Mouse (Mus musculus): ENCODE results near the gene Camta2. TPM values are rescaled to one million over a fixed set of nuclear protein-coding genes. Genes with fewer than 3 reads are reported as not detected.

The Camta2 gene
- polyA plus RNA-seq, 1 experiment from 2014 or later = 10.8 TPM

GRCm38 (mm10) chr11:70700613-70701012 is 12.7 kb upstream of the Camta2 start:
- no peaks in the 10 kb centered on the region for H3K9me3 ChIP-seq (ENCODE audit: control insufficient read depth, low read length)
- DNase-seq (ENCODE audit: low spot score) (peak; percentile 78), ATAC-seq (replicated peaks; ENCODE audit: low FRiP score) (peak; percentile 32)
- H3K36me3 ChIP-seq (ENCODE audit: control insufficient read depth, insufficient read depth, low read length) = peaks cover 4% of the 10 kb centered on the region; the same call in 1 of the 2 replicates
- peak overlapping the region; percentile 86 for H3K9ac ChIP-seq (ENCODE audit: low read length)
- no peaks in the 10 kb centered on the region for H3K27me3 ChIP-seq (ENCODE audit: control insufficient read depth, insufficient read depth, low read length)
- peak overlapping the region; percentile 76 for H3K4me2 ChIP-seq (ENCODE audit: low read depth, low read length, severe bottlenecking)
- 1% methylated on average over 34 of the region's 34 CpGs for whole genome bisulfite sequencing
- peaks cover 9% of the 10 kb centered on the region; the same call in 1 of the 2 replicates for H3K4me1 ChIP-seq (replicated peaks; ENCODE audit: control insufficient read depth, insufficient read depth, low read length)
- H3K27ac ChIP-seq (ENCODE audit: low read depth, low read length) = peak overlapping the region; percentile 70
- H3K4me3 ChIP-seq (ENCODE audit: low read depth, low read length) = peak overlapping the region; percentile 91

DNA sequence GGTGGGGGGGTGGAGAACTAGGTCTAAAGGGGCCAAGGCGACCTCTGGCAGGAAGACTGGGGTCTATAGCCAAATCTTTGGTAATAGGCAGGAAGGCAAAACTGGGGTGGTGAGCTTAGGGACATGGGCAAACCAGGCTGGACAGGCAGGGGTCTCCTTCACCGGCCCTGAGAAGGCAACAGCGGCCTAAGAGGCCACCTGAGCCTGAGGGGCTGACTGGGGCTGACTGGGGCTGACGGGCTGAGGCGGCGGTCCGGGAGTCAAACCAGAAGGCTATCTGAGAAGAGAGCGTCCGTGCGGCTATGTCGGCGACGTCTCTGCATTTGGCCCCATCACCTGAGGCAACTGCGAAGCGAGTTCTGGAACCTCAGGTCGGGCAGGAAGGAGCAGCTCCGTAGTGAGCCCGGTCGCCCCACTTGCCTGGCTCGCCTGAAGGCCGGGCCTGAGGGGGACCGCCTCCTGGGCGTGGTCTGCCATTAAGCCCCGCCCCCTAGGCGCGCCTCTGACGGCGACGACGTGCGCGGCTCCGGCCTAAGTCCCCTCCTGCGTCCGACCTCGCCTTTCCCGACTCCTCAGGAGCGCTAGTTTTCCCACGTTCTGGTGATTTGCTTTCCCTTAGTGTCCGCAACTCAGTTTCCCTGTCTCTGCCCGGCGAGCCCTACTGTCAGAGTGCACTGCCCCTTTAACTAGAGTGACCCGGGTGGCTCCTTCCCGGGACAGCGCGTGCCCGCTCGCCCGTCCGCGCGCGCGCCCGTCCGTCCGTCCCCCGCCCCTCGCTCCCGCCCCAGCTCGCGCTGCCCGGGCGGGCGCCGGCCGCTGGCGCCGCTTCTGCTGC is 12.0 kb upstream of the Camta2 start, which contains the start of the genes Inca1 and Kif1c:
TSS of gene Inca1 (minus strand) at position 434 of the 835 bp plus-strand sequence.
TSS of gene Kif1c (plus strand) at position 827 of the 835 bp plus-strand sequence.
- peak; percentile 93 for ATAC-seq (replicated peaks; ENCODE audit: low FRiP score)
- Histone ChIP-seq H3K4me3 (ENCODE audit: low read depth, low read length) (peak within 1 kb of the TSS; percentile 91), H3K36me3 (ENCODE audit: control insufficient read depth, insufficient read depth, low read length) (peaks cover 2% of the 10 kb centered on the region; the same call in 1 of the 2 replicates), H3K4me2 (ENCODE audit: low read depth, low read length, severe bottlenecking) (peak within 1 kb of the TSS; percentile 76), H3K9me3 (ENCODE audit: control insufficient read depth, low read length) (no peaks in the 10 kb centered on the region), H3K27ac (ENCODE audit: low read depth, low read length) (peak within 1 kb of the TSS; percentile 70), H3K27me3 (ENCODE audit: control insufficient read depth, insufficient read depth, low read length) (no peaks in the 10 kb centered on the region), H3K9ac (ENCODE audit: low read length) (peak within 1 kb of the TSS; percentile 86), H3K4me1 (replicated peaks; ENCODE audit: control insufficient read depth, insufficient read depth, low read length) (peaks cover 9% of the 10 kb centered on the region; the same call in 1 of the 2 replicates)
- peak; percentile 96 for DNase-seq (ENCODE audit: low spot score)
- 1% methylated on average over 69 of the region's 69 CpGs for WGBS

GRCm38 (mm10) chr11:70699051-70699450 is 11.1 kb upstream of the Camta2 start:
- H3K27me3 ChIP-seq (ENCODE audit: control insufficient read depth, insufficient read depth, low read length) = no peaks in the 10 kb centered on the region
- DNase-seq (ENCODE audit: low spot score) (peak; percentile 10), ATAC-seq (replicated peaks; ENCODE audit: low FRiP score) (no peak)
- H3K4me2 ChIP-seq (ENCODE audit: low read depth, low read length, severe bottlenecking) = no peak overlapping the region
- H3K27ac ChIP-seq (ENCODE audit: low read depth, low read length) = no peak overlapping the region
- H3K4me1 ChIP-seq (replicated peaks; ENCODE audit: control insufficient read depth, insufficient read depth, low read length) = peaks cover 9% of the 10 kb centered on the region; the same call in 1 of the 2 replicates
- H3K4me3 ChIP-seq (ENCODE audit: low read depth, low read length) = no peak overlapping the region
- WGBS = 75% methylated on average over 2 of the region's 2 CpGs
- no peaks in the 10 kb centered on the region; the same call in 1 of the 2 replicates for H3K36me3 ChIP-seq (ENCODE audit: control insufficient read depth, insufficient read depth, low read length)
- no peaks in the 10 kb centered on the region for H3K9me3 ChIP-seq (ENCODE audit: control insufficient read depth, low read length)
- no peak overlapping the region for H3K9ac ChIP-seq (ENCODE audit: low read length)

DNA sequence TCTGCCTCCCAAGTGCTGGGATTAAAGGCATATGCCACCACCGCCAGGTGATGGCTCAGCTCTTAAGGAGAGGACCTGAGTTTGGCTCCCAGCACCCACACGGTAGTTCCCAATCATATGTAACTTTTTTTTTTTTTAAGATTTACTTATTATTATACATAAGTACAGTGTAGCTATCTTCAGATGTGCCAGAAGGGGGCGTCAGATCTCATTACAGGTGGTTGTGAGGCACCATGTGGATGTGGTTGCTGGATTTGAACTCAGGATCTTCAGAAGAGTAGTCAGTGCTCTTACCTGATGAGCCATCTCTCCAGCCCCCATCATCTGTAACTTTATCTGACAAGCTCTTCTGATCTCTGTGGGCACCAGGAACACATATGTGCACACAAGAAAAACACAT is 9.5 kb upstream of the Camta2 start:
- 66% methylated on average over 3 of the region's 3 CpGs for WGBS
- no peaks in the 10 kb centered on the region for H3K27me3 ChIP-seq (ENCODE audit: control insufficient read depth, insufficient read depth, low read length)

DNA sequence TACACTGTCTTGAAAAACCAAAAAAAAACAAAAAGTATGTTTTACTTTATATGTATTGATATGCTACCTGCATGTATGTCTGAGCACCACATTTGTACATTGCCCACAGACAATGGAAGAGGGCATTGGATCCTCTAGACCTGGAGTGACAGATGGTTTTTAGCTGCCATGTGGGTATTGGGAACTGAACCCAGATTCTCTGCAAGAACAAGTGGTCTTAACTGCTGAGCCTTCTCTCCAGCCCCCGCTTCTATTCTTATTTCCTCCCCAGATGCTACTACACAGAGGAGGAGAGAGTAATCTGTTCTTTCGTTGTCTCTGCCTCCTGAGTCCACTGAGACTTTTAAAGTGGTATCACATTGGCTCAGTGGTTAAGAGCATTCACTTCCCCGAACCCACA is 5.6 kb upstream of the Camta2 start:
- H3K9me3 ChIP-seq (ENCODE audit: control insufficient read depth, low read length) = no peaks in the 10 kb centered on the region
- H3K27me3 ChIP-seq (ENCODE audit: control insufficient read depth, insufficient read depth, low read length) = no peaks in the 10 kb centered on the region
- no peak overlapping the region for H3K9ac ChIP-seq (ENCODE audit: low read length)
- H3K4me1 ChIP-seq (replicated peaks; ENCODE audit: control insufficient read depth, insufficient read depth, low read length) = peaks cover 3% of the 10 kb centered on the region
- no peak for DNase-seq (ENCODE audit: low spot score)
- no peak overlapping the region for H3K27ac ChIP-seq (ENCODE audit: low read depth, low read length)
- H3K36me3 ChIP-seq (ENCODE audit: control insufficient read depth, insufficient read depth, low read length) = no peaks in the 10 kb centered on the region
- WGBS = 72% methylated on average over 3 of the region's 3 CpGs
- no peak overlapping the region for H3K4me3 ChIP-seq (ENCODE audit: low read depth, low read length)
- ATAC-seq (replicated peaks; ENCODE audit: low FRiP score) = no peak
- no peak overlapping the region for H3K4me2 ChIP-seq (ENCODE audit: low read depth, low read length, severe bottlenecking)

More for the DNA sequence above, 9.5 kb upstream of the Camta2 start:
- ATAC-seq (replicated peaks; ENCODE audit: low FRiP score) (no peak), DNase-seq (ENCODE audit: low spot score) (no peak)
- Histone ChIP-seq H3K4me1 (replicated peaks; ENCODE audit: control insufficient read depth, insufficient read depth, low read length) (peaks cover 9% of the 10 kb centered on the region; the same call in 1 of the 2 replicates), H3K36me3 (ENCODE audit: control insufficient read depth, insufficient read depth, low read length) (no peaks in the 10 kb centered on the region), H3K4me2 (ENCODE audit: low read depth, low read length, severe bottlenecking) (no peak overlapping the region), H3K9me3 (ENCODE audit: control insufficient read depth, low read length) (no peaks in the 10 kb centered on the region), H3K9ac (ENCODE audit: low read length) (no peak overlapping the region), H3K27ac (ENCODE audit: low read depth, low read length) (no peak overlapping the region), H3K4me3 (ENCODE audit: low read depth, low read length) (no peak overlapping the region)

DNA sequence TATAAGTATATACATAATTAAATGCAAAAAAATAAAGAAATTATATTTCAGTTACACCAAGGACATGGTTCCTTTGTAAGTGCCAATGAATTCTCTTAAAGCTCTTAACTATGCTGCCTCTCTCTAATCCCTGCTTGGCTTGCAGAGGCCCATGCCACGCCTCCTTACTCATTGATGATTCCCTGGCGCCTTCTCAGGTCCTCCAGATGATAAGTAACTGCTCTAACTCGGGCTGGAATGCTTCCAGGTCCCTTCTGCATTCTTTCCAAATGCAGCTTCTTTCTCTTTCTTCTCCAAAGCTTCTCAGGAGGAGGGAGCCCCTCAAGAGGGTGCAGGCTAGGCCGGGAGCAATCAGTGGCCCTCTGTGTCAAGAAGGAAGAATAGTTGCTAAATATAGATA is 1.7 kb upstream of the Camta2 start:
- 51% methylated on average over 4 of the region's 4 CpGs for WGBS
- H3K4me2 ChIP-seq (ENCODE audit: low read depth, low read length, severe bottlenecking) = no peak overlapping the region
- H3K36me3 ChIP-seq (ENCODE audit: control insufficient read depth, insufficient read depth, low read length) = no peaks in the 10 kb centered on the region; the same call in 1 of the 2 replicates
- H3K9ac ChIP-seq (ENCODE audit: low read length) = no peak overlapping the region
- no peak for DNase-seq (ENCODE audit: low spot score)
- peaks cover 8% of the 10 kb centered on the region for H3K4me1 ChIP-seq (replicated peaks; ENCODE audit: control insufficient read depth, insufficient read depth, low read length)
- no peaks in the 10 kb centered on the region for H3K9me3 ChIP-seq (ENCODE audit: control insufficient read depth, low read length)
- no peaks in the 10 kb centered on the region for H3K27me3 ChIP-seq (ENCODE audit: control insufficient read depth, insufficient read depth, low read length)
- no peak overlapping the region for H3K4me3 ChIP-seq (ENCODE audit: low read depth, low read length)
- no peak overlapping the region for H3K27ac ChIP-seq (ENCODE audit: low read depth, low read length)
- no peak for ATAC-seq (replicated peaks; ENCODE audit: low FRiP score)

GRCm38 (mm10) chr11:70688372-70688771 is 467 bp upstream of the Camta2 start:
- WGBS = 12% methylated on average over 8 of the region's 8 CpGs

DNA sequence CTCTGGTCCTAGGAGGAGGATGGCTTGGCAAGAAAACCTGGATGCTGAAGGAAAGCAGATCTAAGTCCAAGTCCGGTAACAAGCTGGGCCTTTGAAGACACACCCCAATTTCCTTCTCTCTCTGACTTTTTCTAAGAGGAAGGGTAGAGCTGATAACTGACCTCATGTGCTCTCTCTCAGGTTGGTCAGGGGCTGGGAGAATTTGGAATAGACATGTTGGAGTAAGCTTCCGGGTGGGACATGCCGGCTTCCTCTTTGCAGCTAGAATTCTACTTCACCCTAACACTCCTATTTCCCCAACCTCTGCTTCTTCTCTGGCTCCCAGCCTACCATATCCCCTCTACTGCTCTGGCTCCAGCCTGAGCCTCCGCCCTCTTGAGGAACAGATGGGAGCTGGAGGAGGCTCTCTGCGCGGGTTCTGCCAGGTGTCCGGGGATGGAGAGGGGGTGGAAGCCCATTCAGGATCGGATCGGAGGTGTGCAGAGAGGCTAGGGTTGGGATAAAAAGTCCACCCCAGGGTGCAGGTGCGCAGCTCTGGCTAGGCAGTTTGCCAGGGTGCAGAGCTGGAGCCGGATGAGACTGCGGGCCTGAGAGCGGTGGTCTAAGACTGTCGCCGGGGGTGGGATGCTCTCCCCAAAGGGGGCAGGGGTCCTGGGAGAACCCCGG is 871 bp downstream of the Camta2 start:
- peak overlapping the region; percentile 75 for H3K9ac ChIP-seq (ENCODE audit: low read length)
- H3K27ac ChIP-seq (ENCODE audit: low read depth, low read length) = peak overlapping the region; percentile 47; the same call in 1 of the 2 replicates
- H3K9me3 ChIP-seq (ENCODE audit: control insufficient read depth, low read length) = no peaks in the 10 kb centered on the region
- H3K4me1 ChIP-seq (replicated peaks; ENCODE audit: control insufficient read depth, insufficient read depth, low read length) = peaks cover 13% of the 10 kb centered on the region
- H3K4me3 ChIP-seq (ENCODE audit: low read depth, low read length) = peak overlapping the region; percentile 65
- no peaks in the 10 kb centered on the region; the same call in 1 of the 2 replicates for H3K36me3 ChIP-seq (ENCODE audit: control insufficient read depth, insufficient read depth, low read length)
- ATAC-seq (replicated peaks; ENCODE audit: low FRiP score) (peak; percentile 64), DNase-seq (ENCODE audit: low spot score) (no peak)
- 4% methylated on average over 16 of the region's 16 CpGs for WGBS
- H3K4me2 ChIP-seq (ENCODE audit: low read depth, low read length, severe bottlenecking) = peak overlapping the region; percentile 77
- no peaks in the 10 kb centered on the region for H3K27me3 ChIP-seq (ENCODE audit: control insufficient read depth, insufficient read depth, low read length)

More at GRCm38 (mm10) chr11:70688372-70688771, 467 bp upstream of the Camta2 start:
- H3K4me3 ChIP-seq (ENCODE audit: low read depth, low read length) = peak overlapping the region; percentile 65
- peak overlapping the region; percentile 77 for H3K4me2 ChIP-seq (ENCODE audit: low read depth, low read length, severe bottlenecking)
- H3K4me1 ChIP-seq (replicated peaks; ENCODE audit: control insufficient read depth, insufficient read depth, low read length) = peaks cover 8% of the 10 kb centered on the region
- DNase-seq (ENCODE audit: low spot score) (no peak), ATAC-seq (replicated peaks; ENCODE audit: low FRiP score) (no peak)
- H3K36me3 ChIP-seq (ENCODE audit: control insufficient read depth, insufficient read depth, low read length) = no peaks in the 10 kb centered on the region; the same call in 1 of the 2 replicates
- no peaks in the 10 kb centered on the region for H3K9me3 ChIP-seq (ENCODE audit: control insufficient read depth, low read length)
- no peaks in the 10 kb centered on the region for H3K27me3 ChIP-seq (ENCODE audit: control insufficient read depth, insufficient read depth, low read length)
- H3K9ac ChIP-seq (ENCODE audit: low read length) = peak overlapping the region; percentile 75
- no peak overlapping the region for H3K27ac ChIP-seq (ENCODE audit: low read depth, low read length)

Data from forebrain, embryonic 11.5 days (tissue).